ENCODE assay signal across 9 mouse cellular contexts in genomic region chr2:73495617-73496328, GRCm38 (mm10). TPM values are rescaled to one million over a fixed set of nuclear protein-coding genes. Genes with fewer than 3 reads are reported as not detected.
DNase-seq lines count a peak whose midpoint lies in the region; ATAC-seq and TF ChIP-seq lines count a peak whose summit lies in the region.
"Had no signal": no experiment of that assay in that cellular context is flagged by ENCODE, and none has a peak within 500 bp of the region (broad histone marks: within the 10 kb centered on the region; RNA-seq: fewer than 3 reads in every experiment).

No protein-coding gene starts in this region.

- peak; percentile 51 for ATAC-seq in lung, embryonic 14.5 days (ENCODE audit: insufficient read depth)
- ATAC-seq in heart, embryonic 14.5 days (ENCODE audit: insufficient number of reproducible peaks, insufficient read depth, low FRiP score, low read depth), result no peak
- ATAC-seq in limb, embryonic 15.5 days (ENCODE audit: insufficient number of reproducible peaks, low FRiP score, low TSS enrichment, low read depth), result peak; percentile 41; the same call in 1 of the 2 replicates
- ATAC-seq in forebrain, embryonic 11.5 days (replicated peaks; ENCODE audit: low FRiP score), result no peak

- no peaks in the 10 kb centered on the region for H3K9me3 ChIP-seq in lung, embryonic 14.5 days (ENCODE audit: low read depth, low read length)
- no peaks in the 10 kb centered on the region for H3K9me3 ChIP-seq in heart, embryonic 14.5 days (ENCODE audit: control insufficient read depth, low read length)
- H3K9me3 ChIP-seq in limb, embryonic 15.5 days, result no peaks in the 10 kb centered on the region
- no peaks in the 10 kb centered on the region for H3K9me3 ChIP-seq in forebrain, embryonic 11.5 days (ENCODE audit: control insufficient read depth, low read length)
- H3K9me3 ChIP-seq: G1E had no signal

- no peaks in the 10 kb centered on the region for H3K36me3 ChIP-seq in lung, embryonic 14.5 days (ENCODE audit: insufficient read depth)
- H3K36me3 ChIP-seq in heart, embryonic 14.5 days (ENCODE audit: control insufficient read depth, insufficient read depth, low read length), result no peaks in the 10 kb centered on the region
- peaks cover 2% of the 10 kb centered on the region; the same call in 1 of the 2 replicates for H3K36me3 ChIP-seq in limb, embryonic 15.5 days
- no peaks in the 10 kb centered on the region for H3K36me3 ChIP-seq in forebrain, embryonic 11.5 days (ENCODE audit: control insufficient read depth, insufficient read depth, low read length)
- H3K36me3 ChIP-seq: G1E had no signal

- no peaks in the 10 kb centered on the region for H3K27me3 ChIP-seq in lung, embryonic 14.5 days (ENCODE audit: insufficient read depth, low read length)
- H3K27me3 ChIP-seq in heart, embryonic 14.5 days (ENCODE audit: control insufficient read depth, insufficient read depth, low read length), result no peaks in the 10 kb centered on the region
- H3K27me3 ChIP-seq in limb, embryonic 15.5 days, result no peaks in the 10 kb centered on the region
- no peaks in the 10 kb centered on the region for H3K27me3 ChIP-seq in forebrain, embryonic 11.5 days (ENCODE audit: control insufficient read depth, insufficient read depth, low read length)

- H3K4me2 ChIP-seq in lung, embryonic 14.5 days, result peak overlapping the region; percentile 34; the same call in 1 of the 2 replicates
- H3K4me2 ChIP-seq in heart, embryonic 14.5 days (ENCODE audit: low read length), result peak overlapping the region; percentile 39
- H3K4me2 ChIP-seq in limb, embryonic 15.5 days, result peak overlapping the region; percentile 20; the same call in 1 of the 2 replicates
- H3K4me2 ChIP-seq in forebrain, embryonic 11.5 days (ENCODE audit: low read depth, low read length, severe bottlenecking), result no peak overlapping the region

- no peak overlapping the region for H3K4me3 ChIP-seq in lung, embryonic 14.5 days (ENCODE audit: low read depth, low read length)
- H3K4me3 ChIP-seq in lung, adult 2 months (replicated peaks; ENCODE audit: extremely low read depth, low read depth, low read length), result no peak overlapping the region
- H3K4me3 ChIP-seq in heart, embryonic 14.5 days (ENCODE audit: control insufficient read depth in 1 of 2, insufficient read depth in 1 of 2, low read depth in 1 of 2, low read length in 2 of 2), result no peak overlapping the region
- H3K4me3 ChIP-seq in limb, embryonic 15.5 days, result no peak overlapping the region
- H3K4me3 ChIP-seq in forebrain, embryonic 11.5 days (ENCODE audit: low read depth, low read length), result no peak overlapping the region

- peak overlapping the region; percentile 18; the same call in 1 of the 2 replicates for H3K9ac ChIP-seq in lung, embryonic 14.5 days
- H3K9ac ChIP-seq in heart, embryonic 14.5 days (ENCODE audit: low read length), result 0 out of 2 replicates have a peak overlapping the region, but pooled peaks have one; percentile 16
- H3K9ac ChIP-seq in limb, embryonic 15.5 days, result no peak overlapping the region
- no peak overlapping the region for H3K9ac ChIP-seq in forebrain, embryonic 11.5 days (ENCODE audit: low read length)

- DNase-seq in lung, embryonic 14.5 days, result peak; percentile 74
- no peak for DNase-seq in lung, adult 2 months
- DNase-seq in spleen, adult 12 weeks (ENCODE audit: low spot score), result peak; percentile 46
- no peak for DNase-seq in right cerebral cortex, postnatal 14 days
- no peak for DNase-seq in forebrain, embryonic 11.5 days (ENCODE audit: low spot score)
- no peak for DNase-seq in gastrocnemius, postnatal 4 days (ENCODE audit: low spot score in 2 of 2)

- no peak for TF ChIP-seq POLR2A in lung, adult 2 months (IDR thresholded peaks at IDR 0.05; ENCODE audit: borderline replicate concordance, extremely low read depth, low read depth, low read length)

- WGBS in lung, embryonic 14.5 days, result 26% methylated on average over 16 of the region's 16 CpGs
- 20% methylated on average over 16 of the region's 16 CpGs for WGBS in lung, adult 2 months
- 45% methylated on average over 16 of the region's 16 CpGs for WGBS in heart, embryonic 14.5 days
- 23% methylated on average over 16 of the region's 16 CpGs for WGBS in limb, embryonic 15.5 days
- WGBS in forebrain, embryonic 11.5 days, result 76% methylated on average over 16 of the region's 16 CpGs

- H3K4me1 ChIP-seq in lung, embryonic 14.5 days (ENCODE audit: insufficient read depth), result peaks cover 26% of the 10 kb centered on the region
- H3K4me1 ChIP-seq in lung, adult 2 months (ENCODE audit: control insufficient read depth, insufficient read depth, low read length), result peaks cover 15% of the 10 kb centered on the region; the same call in 1 of the 2 replicates
- peaks cover 21 to 26% of the 10 kb centered on the region in 2 experiments for H3K4me1 ChIP-seq in heart, embryonic 14.5 days (ENCODE audit: control insufficient read depth in 2 of 2, insufficient read depth in 2 of 2, low read length in 2 of 2)
- peaks cover 33% of the 10 kb centered on the region for H3K4me1 ChIP-seq in limb, embryonic 15.5 days
- H3K4me1 ChIP-seq in forebrain, embryonic 11.5 days (replicated peaks; ENCODE audit: control insufficient read depth, insufficient read depth, low read length), result peaks cover 2% of the 10 kb centered on the region; the same call in 1 of the 2 replicates

- H3K27ac ChIP-seq in lung, embryonic 14.5 days (ENCODE audit: low read depth), result peak overlapping the region; percentile 76
- H3K27ac ChIP-seq in heart, embryonic 14.5 days (replicated peaks in 1 of 2; ENCODE audit: control insufficient read depth in 1 of 2, insufficient read depth in 1 of 2, low read depth in 2 of 2, low read length in 2 of 2), result peak overlapping the region; percentile 65 to 67
- H3K27ac ChIP-seq in limb, embryonic 15.5 days, result peak overlapping the region; percentile 75
- H3K27ac ChIP-seq in forebrain, embryonic 11.5 days (ENCODE audit: low read depth, low read length), result no peak overlapping the region

- TF ChIP-seq CTCF in lung, embryonic 14.5 days (IDR thresholded peaks at IDR 0.05; ENCODE audit: low read depth), result no peak
- no peak for TF ChIP-seq CTCF in lung, adult 2 months (IDR thresholded peaks at IDR 0.05; ENCODE audit: insufficient read depth, low read length)

RNA-seq across cellular contexts. Expression of gene Wipf1, which starts 33.8 kb away (rescaled TPM):
- polyA plus RNA-seq in lung, embryonic 14.5 days (2014; fragmentation: Nextera tagmentation; extraction: Ambion mirVana), result 14.8 and 15.8 TPM in 2 replicates
- 23.1 and 23.8 TPM in 2 replicates for polyA plus RNA-seq in lung, adult 2 months (2012; rRNA removed)
- polyA plus RNA-seq in heart, embryonic 14.5 days (2014; fragmentation: Nextera tagmentation; extraction: Ambion mirVana), result 7.0 and 7.6 TPM in 2 replicates
- 15.1 TPM in 2 replicates for polyA plus RNA-seq in limb, embryonic 15.5 days (2015; fragmentation: Nextera tagmentation; extraction: Ambion mirVana)
- polyA plus RNA-seq in forebrain, embryonic 11.5 days (2014; fragmentation: Nextera tagmentation; extraction: Ambion mirVana), result 8.6 and 10.9 TPM in 2 replicates
- total RNA-seq in gastrocnemius, postnatal 4 days (2021), result 10 to 100 TPM; 33.2 to 41.1 TPM

Comparison
In these comparisons a context has a peak if more than half of its experiments do, and no peak if none do; other contexts are left out.
1. DNase-seq: peak in lung, embryonic 14.5 days (single experiment) and spleen, adult 12 weeks (single experiment); none in lung, adult 2 months (single experiment), right cerebral cortex, postnatal 14 days (single experiment), forebrain, embryonic 11.5 days (single experiment) and gastrocnemius, postnatal 4 days (0 of 2).
2. ATAC-seq: peak in lung, embryonic 14.5 days (single experiment) and limb, embryonic 15.5 days (single experiment); none in heart, embryonic 14.5 days (single experiment) and forebrain, embryonic 11.5 days (single experiment).
3. H3K9ac ChIP-seq: peak in lung, embryonic 14.5 days (single experiment) and heart, embryonic 14.5 days (single experiment); none in limb, embryonic 15.5 days (single experiment) and forebrain, embryonic 11.5 days (single experiment).